Mouse (Mus musculus) heart, postnatal 0 days (tissue): ENCODE data around the gene Chrne.

Experiments
- CTCF ChIP-seq: IDR thresholded peaks from 2 replicates; pipeline ENCODE4 v1.5.1; 2016; ENCODE audit warnings: antibody characterized with exemption, control low read depth, low read depth
- EP300 ChIP-seq: IDR thresholded peaks from 2 replicates; pipeline ENCODE4 v1.6.1; 2016; ENCODE audit warnings: antibody characterized with exemption, low read depth

GRCm38 (mm10) chr11:70625473-70625872, 6.5 kb upstream of the Chrne start:
- TF ChIP-seq CTCF (peak; percentile 60), EP300 (no peak)
